Mouse (Mus musculus) adrenal gland, adult 8-10 months (tissue): Measurements from ENCODE around the gene Fbxo21. TPM values are rescaled to one million over a fixed set of nuclear protein-coding genes. Genes with fewer than 3 reads are reported as not detected.

Source experiments
- DNase-seq: peaks from one replicate; pipeline ENCODE4 v3.0.0; 2022
- total RNA-seq, 4 experiments: library from RNA; stranded (reverse); gene quantifications; 2 replicates each; pipeline ENCODE4 v1.2.4; 2022

Fbxo21 gene
- total RNA-seq, 4 experiments from 2014 or later = 63.9 to 114 (median 85.5) TPM

DNA sequence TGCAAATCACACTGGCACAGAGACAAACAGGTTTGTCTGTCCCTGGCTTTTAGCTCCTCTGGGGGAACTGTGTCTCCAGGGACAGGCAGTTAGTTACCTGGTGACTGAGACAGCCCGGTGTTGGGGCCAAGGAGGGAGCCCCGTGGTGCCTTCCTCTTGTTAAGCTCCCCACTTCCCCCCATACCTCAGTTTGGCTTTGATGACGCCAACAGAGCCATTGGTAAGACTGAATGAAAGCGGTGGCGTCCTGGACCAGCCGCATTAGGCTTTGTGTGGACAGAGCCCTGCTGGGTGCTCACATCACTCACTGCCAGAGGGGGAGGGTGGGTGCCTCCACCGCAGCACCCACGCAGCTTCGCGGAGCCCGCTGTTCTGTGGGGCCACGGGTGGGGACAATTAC, 49.4 kb downstream of the Fbxo21 start:
- DNase-seq = no peak

DNA sequence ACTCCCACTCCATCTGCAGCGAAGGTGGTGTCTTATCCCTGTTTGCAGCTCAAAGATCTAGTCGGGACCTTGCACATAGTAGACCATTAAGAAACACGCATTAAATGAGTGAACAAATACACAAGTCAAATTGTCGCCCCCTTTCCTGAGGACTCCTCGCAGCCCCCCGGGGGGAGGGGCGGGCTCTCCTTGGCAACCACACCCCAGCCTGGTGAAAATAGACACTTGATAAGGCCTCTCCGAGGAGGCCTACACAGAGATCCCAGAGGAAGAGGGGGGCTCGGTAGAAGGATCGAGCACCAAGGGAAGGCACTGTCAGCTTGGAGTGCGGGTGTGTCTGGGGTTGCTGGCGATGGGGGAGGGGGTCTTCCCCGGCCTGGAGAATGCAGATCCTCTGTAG, 49.8 kb downstream of the Fbxo21 start:
- no peak for DNase-seq

DNA sequence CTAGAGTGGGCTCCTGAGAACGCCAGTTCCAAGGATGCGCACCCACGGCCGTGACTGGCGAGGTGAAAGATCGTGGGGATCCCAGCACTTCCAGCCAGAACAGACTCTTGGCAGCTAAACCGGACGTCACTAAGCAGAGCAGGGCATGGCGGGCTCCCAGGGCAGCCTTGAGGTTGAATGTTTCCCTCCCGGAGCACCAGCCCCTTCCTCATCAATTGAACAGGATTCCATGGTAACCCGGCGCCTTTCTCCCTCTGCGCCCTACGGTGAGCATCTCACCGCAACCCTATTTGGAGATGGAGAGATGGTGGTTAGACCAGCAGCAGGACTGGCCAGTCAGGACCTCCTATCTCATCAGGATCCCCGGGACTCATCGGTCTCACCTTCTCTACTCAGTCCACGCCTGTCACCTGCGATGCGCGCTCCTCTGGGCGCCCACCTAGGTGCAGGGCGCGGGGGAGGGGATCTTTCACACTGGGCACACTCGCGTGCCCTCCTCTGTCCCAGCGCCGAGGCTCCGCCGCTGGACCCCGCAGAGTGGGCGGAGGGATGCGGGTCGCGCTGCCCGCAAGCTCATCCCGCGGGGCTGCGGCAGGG, 50.7 kb downstream of the Fbxo21 start:
- no peak for DNase-seq

DNA sequence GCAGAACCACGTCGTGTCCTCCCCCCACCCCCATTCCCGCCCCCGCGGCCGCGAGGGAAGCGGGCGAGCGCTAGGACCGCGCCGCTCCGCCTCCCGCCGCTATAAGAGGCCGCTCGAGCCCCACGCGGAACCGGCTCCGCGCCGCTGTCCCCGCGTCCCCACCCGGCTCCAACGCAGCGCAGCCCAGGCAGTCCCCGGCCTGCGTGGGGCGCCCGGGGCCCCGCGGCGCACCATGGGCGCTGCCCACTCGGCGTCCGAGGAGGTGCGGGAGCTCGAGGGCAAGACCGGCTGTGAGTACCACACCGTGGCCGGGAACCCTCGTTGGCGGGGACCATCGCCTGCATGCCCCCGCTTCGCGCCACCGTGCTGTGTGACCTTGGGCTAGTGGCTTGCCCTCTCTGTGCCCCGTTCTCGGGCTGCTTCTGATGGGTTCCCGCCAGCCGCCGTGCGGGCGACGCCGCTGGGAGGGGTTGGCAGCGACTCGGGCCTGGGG, 51.2 kb downstream of the Fbxo21 start, which contains the start of gene Tesc:
Tesc (plus strand) TSS at position 46 of the 493 bp plus-strand sequence.
- DNase-seq = no peak

DNA sequence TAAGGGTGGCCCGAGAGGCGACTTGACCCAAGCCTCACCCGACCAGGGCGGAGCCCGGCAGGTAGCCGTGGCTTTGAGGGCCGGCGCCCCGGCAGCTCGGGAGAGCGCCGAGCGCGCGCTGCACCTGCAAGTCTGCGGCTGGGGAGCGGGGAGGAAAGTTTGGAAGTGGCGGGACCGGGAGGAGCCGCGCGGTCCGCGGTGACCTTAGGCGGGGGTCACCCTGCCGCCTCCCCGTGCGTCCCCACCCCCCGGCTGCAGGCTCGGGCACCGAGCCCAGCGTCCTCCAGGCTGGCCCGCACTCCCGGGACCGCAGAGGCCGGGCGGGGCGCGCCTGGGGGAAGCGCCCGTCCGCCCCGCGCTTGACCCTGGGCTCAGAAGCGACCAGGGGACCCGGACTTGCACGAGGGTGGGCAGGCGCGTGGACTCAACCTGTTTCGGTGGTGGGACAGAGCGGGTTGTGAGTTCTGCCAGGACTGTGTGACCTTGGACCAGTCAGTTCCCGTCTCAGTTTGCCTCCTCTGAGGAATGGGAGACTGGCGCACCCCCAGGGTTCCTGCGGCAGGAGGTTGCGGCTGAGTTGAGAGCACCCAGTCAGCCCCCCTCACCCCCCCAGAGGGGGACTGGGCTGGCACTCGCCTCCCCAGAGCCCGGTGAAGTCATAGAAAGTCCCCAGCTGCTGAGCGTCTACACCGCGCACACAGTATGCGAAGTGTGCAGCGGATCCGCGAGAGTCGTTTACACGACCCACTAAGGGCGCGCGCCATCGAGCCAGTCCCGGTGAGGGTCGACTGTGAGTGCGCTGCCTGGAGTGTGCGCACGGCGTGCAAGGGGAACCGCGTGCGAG, 51.9 kb downstream of the Fbxo21 start:
- no peak for DNase-seq

DNA sequence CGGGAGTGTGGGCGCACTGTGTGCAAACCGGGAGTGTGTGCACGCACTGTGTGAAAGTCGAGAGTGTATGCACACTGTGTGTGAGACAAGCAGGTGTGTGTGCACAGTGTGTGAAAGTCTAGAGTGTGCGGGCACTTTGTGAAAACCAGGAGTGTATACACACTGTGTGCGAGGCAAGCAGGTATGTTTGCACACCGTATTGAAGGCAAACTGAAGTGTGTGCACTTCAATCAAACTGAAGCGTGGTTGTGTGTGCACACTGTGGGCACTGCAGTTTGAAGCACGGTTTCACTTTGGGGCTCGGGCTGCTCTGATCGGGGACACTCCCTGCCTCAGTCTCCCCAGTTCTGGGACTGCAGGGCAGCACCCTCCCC, 52.5 kb downstream of the Fbxo21 start:
- DNase-seq = no peak

DNA sequence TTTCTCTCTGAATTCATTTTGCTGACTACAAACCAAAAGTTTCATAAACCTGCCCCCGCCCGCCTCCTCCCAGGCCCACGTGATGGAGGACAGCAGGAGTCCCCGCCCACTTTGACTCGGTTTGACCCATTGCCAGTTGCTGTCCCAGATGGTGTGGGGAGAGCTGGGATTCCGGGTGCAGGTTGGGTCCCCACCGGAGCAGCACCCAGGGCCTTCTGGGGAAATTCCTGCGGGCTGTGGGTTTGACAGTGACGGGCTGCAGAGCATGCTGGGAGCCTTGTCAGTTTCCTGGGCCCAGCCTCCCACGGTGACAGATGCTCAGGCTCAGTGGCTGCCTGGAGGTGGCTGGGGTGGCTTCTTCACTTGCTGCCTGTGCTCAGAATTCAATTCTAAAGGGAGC, 52.9 kb downstream of the Fbxo21 start:
- peak; percentile 48 for DNase-seq

DNA sequence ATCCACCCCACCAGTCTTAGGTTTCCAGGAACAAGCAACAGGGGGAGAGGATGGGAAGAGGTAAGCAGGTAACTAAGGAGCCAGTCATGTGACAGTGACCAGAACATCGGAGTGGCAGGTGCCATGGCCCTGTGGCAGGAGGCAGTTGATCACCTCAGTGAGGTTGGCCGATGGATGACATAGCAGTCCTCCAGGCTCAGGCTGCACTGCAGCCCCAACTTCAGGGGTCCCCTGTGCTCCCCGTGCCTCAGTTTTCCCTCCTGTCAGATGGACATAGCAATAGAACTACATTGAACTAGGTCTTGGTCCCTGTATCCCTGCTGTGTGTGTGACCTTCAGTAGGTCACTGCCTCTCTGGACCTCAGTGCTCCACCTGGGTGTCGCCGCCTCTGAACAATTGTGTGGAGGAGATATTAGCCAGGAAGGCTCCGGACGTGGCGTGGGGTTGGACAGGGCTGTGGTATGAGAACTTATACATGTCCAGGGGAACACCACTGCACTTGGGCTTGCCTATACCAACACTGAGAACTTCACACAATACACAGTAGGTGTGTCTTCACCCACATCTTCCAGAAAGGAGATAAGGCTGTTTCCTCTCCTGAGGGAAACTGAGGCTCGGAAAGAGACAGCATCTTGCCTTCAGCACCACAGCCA, 53.6 kb downstream of the Fbxo21 start:
- no peak for DNase-seq

DNA sequence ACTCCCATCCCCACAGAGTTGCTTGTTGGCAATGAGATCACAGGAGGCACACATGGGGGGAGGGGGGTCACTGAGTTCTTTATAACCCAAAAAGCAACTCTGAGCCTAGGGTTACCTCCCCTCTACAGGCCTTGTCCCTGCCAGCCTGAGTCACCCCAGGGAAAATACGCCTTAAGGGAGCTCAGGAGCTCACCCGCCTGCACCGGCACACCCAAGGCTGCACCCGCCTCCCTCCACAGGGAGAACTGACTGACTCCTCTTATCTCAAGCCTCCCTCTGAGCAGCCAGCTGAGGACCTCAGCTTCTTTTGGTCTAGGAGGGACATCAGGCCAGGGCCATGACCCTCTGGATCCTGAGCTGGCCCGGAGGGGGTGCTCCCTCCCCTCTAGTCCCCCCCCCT, 54.5 kb downstream of the Fbxo21 start:
- DNase-seq = peak; percentile 72

DNA sequence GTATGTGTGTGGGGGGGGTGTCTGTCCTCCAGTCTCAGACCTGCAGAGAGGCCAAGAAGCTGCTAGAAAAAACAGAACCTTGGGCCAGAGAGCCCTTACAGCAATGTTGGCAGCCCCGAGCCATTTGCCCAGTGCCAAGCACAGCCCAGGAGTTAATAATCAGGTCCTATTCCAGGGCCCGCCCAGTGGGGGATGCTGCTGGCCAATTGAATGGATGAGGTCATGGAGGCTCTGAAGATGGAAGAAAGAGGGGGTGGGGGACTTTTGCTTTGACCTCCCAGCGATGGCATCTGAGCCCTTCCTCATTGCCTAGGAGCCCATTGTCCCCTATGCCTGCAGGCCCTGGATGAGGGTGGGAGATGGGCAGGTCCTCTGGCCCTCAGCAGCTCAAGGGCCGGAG, 55.0 kb downstream of the Fbxo21 start:
- DNase-seq = no peak

DNA sequence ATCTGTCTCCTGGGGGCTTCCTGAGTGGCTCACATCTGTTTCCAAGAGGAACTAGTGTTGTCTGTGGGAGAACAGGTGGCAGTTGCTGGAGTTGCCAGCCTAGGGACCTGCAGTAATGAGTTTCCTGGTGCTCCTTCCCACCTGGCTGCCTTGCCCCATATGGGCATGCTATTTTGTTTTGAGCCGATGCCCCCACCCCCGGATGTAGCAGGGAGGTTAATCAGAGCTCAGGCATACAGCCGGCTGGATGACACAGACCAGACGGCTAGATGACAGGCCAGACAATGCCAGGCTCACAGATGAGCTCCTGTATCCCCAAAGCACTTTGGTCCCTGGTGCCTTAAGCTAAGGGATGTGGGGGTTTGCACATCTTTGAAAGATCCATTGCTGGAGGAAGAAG, 56.8 kb downstream of the Fbxo21 start:
- no peak for DNase-seq

DNA sequence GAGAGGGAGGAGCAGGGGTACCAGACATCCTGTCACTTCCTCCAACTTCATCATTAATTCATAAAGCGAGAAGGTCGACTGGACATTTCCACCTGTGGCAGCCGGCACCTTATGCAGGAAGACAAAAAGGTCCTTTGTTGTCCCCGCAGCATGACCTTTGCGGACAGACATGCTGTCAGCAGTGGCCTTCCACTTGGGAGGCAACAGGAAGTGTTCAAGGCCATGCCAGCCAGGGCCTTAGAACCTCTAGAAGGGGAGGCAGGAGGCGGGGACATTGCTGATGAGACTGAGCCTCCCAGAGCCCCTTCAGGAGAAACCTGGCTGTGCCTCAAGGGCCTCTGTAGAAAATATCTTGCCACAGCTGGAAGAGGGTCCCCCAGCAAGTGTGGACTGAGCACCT, 57.2 kb downstream of the Fbxo21 start:
- peak; percentile 77 for DNase-seq

DNA sequence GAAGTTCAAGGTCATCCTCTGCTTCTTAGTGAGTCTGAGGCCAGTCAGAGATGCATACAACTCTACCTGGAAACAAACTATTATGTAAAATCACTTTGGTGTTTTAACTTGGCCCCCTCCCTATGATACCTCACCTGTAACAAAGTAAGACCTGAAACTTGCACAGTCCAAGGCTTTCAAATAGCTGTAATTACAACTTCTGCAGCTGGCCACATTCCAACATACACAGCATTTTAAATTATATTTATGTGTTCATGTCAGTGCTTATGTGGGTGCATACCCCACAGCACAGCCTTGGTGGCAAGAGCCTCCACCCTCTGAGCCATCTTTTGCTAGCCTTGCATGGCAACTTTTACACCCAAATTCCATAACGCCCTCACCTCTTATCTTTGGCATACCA, 58.1 kb downstream of the Fbxo21 start:
- no peak for DNase-seq

DNA sequence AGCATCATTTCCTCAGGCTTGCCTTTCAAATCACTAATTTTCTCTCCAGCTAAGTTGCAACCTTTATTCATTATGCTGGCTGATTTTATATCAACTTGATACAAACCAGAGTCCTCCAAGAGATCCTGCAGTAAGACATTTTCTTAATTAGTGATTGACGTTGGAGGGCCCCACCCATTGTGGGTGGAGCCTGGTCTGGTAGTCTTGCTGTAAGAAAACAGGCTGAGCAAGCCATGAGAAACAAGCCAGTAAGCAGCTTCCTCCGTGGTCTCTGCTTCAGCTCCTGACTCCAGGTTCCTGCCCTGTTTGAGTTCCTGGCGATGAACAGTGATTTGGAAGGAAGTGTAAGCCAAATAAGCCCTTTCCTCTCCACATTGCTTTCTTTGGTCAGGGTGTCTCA, 59.3 kb downstream of the Fbxo21 start:
- no peak for DNase-seq

DNA sequence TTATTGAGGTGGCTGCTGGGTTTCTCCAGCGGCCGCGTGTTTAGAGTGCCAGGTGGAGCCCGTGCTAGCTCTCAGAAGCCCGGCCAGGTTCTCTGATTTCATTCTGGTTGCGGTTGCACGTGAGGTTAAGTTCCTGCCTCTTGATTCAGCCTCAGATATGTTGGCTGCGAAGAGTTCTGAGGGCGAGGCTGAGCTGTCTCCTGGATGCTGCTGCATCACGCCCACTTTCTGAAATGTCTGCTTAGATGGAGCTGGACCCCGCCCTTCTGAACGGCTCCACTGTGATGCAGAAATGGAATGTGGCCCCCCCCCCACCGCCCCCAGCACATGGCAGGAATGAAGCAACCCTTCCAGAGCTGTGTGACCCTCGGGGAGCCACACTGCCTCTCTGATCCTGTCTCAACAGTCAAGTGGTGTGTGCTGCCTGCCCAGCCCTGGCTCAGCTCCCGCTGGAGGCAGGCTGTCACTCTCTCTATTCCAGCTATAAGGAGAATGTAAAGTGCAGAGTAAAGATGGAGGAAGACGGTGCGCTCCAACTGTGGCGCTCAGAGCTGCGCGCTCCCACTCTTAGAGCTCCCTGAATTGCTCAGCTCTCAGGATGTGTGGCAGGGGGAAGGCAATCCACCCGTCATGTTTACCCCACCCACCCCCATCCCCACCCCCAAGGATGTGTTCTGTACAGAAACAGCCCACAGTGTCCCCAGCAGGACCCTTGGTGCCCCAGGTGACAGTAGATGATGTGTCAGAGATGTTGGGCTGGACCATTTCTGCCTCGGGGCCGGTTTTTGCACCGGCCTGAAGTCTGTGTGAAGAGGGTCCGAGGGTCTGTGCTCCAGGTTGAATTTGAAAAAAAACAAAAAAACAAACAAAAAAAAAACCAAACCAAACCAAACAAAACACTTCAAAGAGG, 60.6 kb downstream of the Fbxo21 start:
- DNase-seq = no peak

DNA sequence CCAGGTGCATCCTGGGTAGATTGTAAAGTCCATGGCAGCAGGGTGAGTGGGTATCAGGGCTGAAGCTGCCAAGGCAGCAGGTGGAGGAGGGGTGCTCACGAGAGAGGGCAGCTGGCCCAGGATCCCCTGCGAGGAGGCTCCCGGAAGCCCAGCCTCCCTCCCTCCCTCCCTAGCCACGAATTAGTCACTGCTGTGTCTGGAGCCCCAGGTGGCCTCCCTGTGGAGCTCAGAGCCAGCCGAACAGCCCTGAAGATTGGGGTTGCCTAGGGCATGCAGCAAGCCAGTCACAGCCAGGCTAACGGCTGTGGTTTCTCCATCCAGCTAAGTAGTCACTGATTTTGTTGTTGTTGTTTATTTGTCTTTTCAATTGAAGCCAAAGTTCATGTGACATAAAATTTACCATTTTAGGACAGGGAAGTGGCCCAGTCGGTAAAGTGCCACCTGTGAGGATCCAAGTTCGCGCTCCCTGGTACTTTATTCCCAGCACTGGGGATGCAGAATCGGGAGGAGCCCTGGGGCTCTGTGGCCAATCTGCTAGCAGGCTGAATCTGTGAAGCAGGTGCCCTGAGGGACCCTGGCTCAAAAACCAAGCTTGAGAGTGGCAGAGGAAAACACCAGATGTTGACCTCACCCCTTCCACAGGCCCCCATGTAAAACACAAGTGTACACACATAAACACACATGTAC, 61.4 kb downstream of the Fbxo21 start:
- DNase-seq = no peak

DNA sequence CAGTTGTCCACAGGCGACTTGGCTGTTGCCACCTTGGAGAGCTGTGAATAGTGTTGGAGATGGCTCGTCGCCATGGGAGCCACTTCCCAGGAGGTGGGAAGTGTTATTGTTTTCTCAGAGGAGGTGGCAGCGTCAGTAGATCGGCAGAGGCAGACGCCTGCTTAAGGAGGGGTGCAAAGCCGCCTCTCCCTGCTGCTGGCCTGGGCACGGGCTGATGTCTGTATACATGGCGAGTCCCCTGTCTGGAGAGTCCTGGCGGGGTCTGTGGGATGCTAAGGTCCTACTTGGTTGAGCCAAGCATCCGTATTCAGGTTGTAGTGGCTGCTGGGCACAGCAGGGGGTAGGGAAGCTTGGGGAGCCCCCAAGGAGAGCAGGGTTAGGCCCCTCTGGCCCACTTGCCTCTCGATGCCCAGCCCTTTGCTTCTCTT, 62.7 kb downstream of the Fbxo21 start:
- no peak for DNase-seq

DNA sequence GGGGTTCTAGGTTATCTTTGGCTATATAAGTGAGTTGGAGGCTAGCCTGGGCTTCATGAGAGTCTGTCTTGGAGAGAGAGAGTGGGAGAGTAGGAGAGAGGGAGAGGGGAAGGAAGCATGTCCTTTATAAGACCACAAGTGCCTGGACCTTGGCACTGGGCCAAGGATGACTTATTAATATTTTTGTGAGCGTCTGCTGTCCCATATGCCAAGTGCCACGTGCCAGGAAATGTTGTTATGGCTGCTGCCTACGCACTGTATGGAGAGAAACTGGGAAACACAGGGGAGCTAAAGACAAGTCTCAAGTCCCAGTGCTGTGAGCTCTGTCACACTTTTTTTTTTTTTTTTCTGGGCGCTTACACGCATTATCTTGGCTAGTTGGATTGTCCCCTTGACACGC, 66.1 kb downstream of the Fbxo21 start:
- DNase-seq = no peak

DNA sequence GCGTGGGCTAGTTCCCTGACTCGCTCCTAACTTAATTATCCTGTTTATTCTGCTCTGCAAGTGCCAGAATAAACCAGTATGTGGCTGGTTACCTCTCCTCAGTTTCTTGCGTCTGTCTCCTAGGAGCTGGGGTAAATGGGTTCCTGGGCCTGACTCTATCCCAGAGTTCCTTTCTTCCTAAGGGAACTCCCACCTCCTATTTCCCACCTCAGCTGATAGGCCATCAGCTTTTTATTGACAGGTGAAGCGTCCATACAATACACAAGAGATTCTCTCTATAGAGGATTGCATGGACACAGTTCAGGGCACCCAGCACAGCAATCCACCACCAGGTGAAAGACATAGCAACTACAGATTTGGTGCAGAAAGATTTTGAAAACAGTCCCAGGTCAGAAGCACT, 67.2 kb downstream of the Fbxo21 start:
- DNase-seq = no peak

DNA sequence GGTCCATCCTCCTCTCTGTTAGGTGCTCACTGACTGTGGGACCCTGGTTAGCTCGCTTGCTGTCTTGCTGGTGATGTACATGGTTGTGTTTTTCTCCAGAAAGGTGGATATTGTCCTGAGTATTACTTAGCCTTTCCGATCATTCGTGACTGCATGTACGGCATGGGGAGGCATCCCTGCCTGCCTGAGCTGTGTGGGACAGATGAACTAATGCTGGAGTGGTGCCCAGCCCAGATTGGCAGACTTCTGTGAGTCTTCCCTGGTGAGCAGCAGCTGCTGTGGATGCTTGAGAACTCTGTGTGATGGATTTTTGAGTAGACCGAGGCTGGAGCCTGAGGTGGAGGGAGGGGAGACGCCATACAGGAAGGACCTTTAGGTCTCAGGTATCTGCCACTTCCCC, 68.4 kb downstream of the Fbxo21 start:
- no peak for DNase-seq

DNA sequence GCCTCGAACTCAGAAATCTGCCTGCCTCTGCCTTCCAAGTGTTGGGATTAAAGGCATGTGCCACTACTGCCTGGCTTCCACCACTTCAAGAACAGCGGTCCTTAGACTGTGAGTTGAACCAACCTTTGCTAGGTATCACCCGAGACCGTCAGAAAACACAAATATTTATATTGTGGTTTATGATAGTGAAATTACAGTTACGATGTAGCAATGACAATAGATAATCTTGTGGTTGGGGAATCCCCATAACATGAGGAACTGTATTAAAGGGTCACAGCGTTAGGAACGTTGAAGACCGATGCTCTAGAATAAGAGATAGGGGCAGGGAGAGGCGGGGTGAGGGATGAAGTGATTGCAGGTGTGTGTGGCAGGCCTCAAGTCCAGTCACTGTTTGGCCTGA, 68.9 kb downstream of the Fbxo21 start:
- DNase-seq = no peak
